Mouse (Mus musculus) C2C12 (cell line): ENCODE data around the gene Rarres1. TPM values are rescaled to one million over a fixed set of nuclear protein-coding genes. Genes with fewer than 3 reads are reported as not detected.

ENCODE experiments used
- H3K27me3 ChIP-seq: one replicate; pipeline ENCODE4 v1.6.1; 2011; ENCODE audit not compliant: control insufficient read depth, insufficient read depth, insufficient read length
- H3K36me3 ChIP-seq: one replicate; pipeline ENCODE4 v1.6.1; 2011; ENCODE audit not compliant: control insufficient read depth, insufficient read depth
- H3K4me3 ChIP-seq: one replicate; pipeline ENCODE4 v1.5.1; 2011; ENCODE audit warnings: mild to moderate bottlenecking, control low read depth; ENCODE audit not compliant: poor library complexity, insufficient read depth, severe bottlenecking
- H3K79me2 ChIP-seq: one replicate; pipeline ENCODE4 v1.6.1; 2011; ENCODE audit not compliant: control insufficient read depth, insufficient read depth
- H3K79me3 ChIP-seq: one replicate; pipeline ENCODE4 v1.6.1; 2011; ENCODE audit warnings: low read depth, control low read depth
- H3ac ChIP-seq: one replicate; pipeline ENCODE3; 2011; ENCODE audit warnings: low read depth; ENCODE audit not compliant: control insufficient read depth, insufficient read length
- CEBPB ChIP-seq: IDR thresholded peaks from one replicate; pipeline ENCODE4 v1.6.1; 2011; ENCODE audit warnings: low read depth, mild to moderate bottlenecking, control low read depth, moderate library complexity
- CTCF ChIP-seq: IDR thresholded peaks from one replicate; pipeline ENCODE4 v1.5.1; 2011; ENCODE audit not compliant: control insufficient read depth, insufficient read depth, insufficient read length
- FOSL1 ChIP-seq: IDR thresholded peaks from one replicate; pipeline ENCODE4 v1.8.0; 2011; ENCODE audit warnings: mild to moderate bottlenecking, low read length; ENCODE audit not compliant: poor library complexity, insufficient read depth, severe bottlenecking
- MAX ChIP-seq: IDR thresholded peaks from one replicate; pipeline ENCODE4 v1.6.1; 2011; ENCODE audit warnings: mild to moderate bottlenecking, control low read depth
- MYOD1 ChIP-seq: IDR thresholded peaks from one replicate; pipeline ENCODE4 v1.6.1; 2011; ENCODE audit warnings: low read depth; ENCODE audit not compliant: control insufficient read depth, insufficient read length
- MYOG ChIP-seq: IDR thresholded peaks from one replicate; pipeline ENCODE4 v1.6.1; 2011; ENCODE audit not compliant: control insufficient read depth, insufficient read length; ENCODE audit errors: extremely low read depth
- USF1 ChIP-seq: IDR thresholded peaks from one replicate; pipeline ENCODE4 v1.6.1; 2011; ENCODE audit warnings: low read depth, mild to moderate bottlenecking, control low read depth, moderate library complexity
- polyA plus RNA-seq: library from polyadenylated mRNA; unstranded; fragments of >200 nt; fragmentation: generic; extraction: Trizol; gene quantifications from one replicate; pipeline ENCODE4 v1.2.1, GENCODE M21; 2012; ENCODE audit warnings: missing spikeins

The Rarres1 gene
- polyA plus RNA-seq, 1 experiment: not detected

GRCm38 (mm10) chr3:67490156-67490555 lies 25.2 kb downstream of the Rarres1 start:
- TF ChIP-seq MYOD1 (peak; percentile 44), CEBPB (no peak), MYOG (no peak), CTCF (no peak), USF1 (no peak), FOSL1 (peak; percentile 10)
- H3K4me3 ChIP-seq: no peak overlapping the region
- H3K36me3 ChIP-seq: no peaks in the 10 kb centered on the region
- H3K79me3 ChIP-seq: no peaks in the 10 kb centered on the region
- no peak overlapping the region for H3ac ChIP-seq
- H3K79me2 ChIP-seq: no peaks in the 10 kb centered on the region
- no peaks in the 10 kb centered on the region for H3K27me3 ChIP-seq

DNA sequence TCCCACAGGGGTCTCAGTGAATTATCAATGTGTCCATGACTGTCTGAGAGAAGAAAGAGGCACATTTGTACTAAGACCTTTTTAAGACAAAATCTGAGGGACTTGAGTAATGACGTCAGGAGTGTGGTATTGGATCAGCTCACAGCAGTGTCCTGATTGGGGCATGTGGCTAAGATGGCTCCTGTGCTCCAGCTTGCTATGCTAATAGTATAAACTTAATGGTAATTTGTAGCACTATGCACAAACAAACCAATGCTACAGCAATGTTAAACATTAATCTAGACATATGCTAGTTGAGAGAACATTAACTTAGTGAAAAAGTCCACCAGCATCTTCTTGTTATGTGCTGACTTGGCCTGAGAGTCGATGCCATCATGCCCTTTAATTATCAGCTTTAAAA lies 30.1 kb downstream of the Rarres1 start:
- no peaks in the 10 kb centered on the region for H3K79me3 ChIP-seq
- no peak overlapping the region for H3K4me3 ChIP-seq
- H3K79me2 ChIP-seq: no peaks in the 10 kb centered on the region
- H3K36me3 ChIP-seq: no peaks in the 10 kb centered on the region
- H3K27me3 ChIP-seq: no peaks in the 10 kb centered on the region
- no peak overlapping the region for H3ac ChIP-seq
- TF ChIP-seq MYOG (no peak), CTCF (no peak), FOSL1 (no peak), USF1 (no peak), MYOD1 (no peak), CEBPB (no peak)

DNA sequence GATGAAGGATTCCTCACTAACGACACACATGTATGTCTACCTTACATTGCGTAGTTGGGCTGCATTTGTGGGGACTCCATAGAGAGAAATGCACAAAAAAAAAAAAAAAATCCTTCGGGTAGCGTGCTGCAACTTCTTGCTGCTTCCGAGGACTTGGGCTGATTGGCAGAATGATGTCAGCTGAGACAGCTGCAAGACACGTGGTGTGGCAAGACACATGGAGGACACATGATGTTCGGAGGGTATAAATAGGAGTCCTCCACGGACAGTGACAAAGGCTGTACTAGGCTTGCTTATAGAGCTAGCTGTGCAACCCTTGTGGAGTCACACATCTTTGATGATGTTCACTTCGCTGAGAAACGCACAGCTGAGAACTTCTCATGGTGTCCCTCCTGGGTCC lies 32.9 kb downstream of the Rarres1 start:
- Histone ChIP-seq H3ac (no peak overlapping the region), H3K36me3 (peaks cover 15% of the 10 kb centered on the region), H3K27me3 (no peaks in the 10 kb centered on the region), H3K79me3 (no peaks in the 10 kb centered on the region), H3K79me2 (no peaks in the 10 kb centered on the region), H3K4me3 (no peak overlapping the region)
- TF ChIP-seq FOSL1 (no peak), MYOD1 (no peak), MYOG (no peak), CTCF (no peak), MAX (no peak), CEBPB (no peak), USF1 (no peak)

- TF ChIP-seq USF1 (no peak), CTCF (no peak), CEBPB (no peak), MYOD1 (no peak), MAX (no peak), FOSL1 (no peak), MYOG (no peak)
- Histone ChIP-seq H3K36me3 (peaks cover 39% of the 10 kb centered on the region), H3K79me2 (no peaks in the 10 kb centered on the region), H3K79me3 (no peaks in the 10 kb centered on the region), H3K27me3 (no peaks in the 10 kb centered on the region), H3ac (no peak overlapping the region), H3K4me3 (no peak overlapping the region)
Observed at GRCm38 (mm10) chr3:67479806-67480205, 35.5 kb downstream of the Rarres1 start.

DNA sequence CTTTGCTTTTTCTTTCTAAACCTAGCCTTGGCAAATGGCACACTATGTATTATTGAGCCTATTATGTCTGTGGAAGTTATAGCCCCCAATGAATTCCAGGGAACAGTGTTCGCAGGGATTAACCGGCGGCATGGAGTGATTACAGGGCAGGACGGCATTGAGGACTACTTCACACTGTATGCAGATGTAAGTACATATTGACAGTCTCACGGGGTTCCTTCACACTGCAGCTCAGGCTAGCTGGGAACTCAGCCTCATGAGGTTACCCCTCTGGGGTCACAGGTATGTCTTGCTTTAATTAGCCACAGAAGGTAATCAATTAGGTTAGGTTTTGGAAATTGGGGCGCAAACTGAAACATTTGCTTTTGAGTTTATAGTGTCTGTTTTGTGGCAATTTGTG lies 41.9 kb downstream of the Rarres1 start:
- Histone ChIP-seq H3K79me2 (no peaks in the 10 kb centered on the region), H3ac (no peak overlapping the region), H3K36me3 (peaks cover 79% of the 10 kb centered on the region), H3K79me3 (peaks cover 1% of the 10 kb centered on the region), H3K27me3 (no peaks in the 10 kb centered on the region), H3K4me3 (no peak overlapping the region)
- no peak for TF ChIP-seq MYOG
- no peak for TF ChIP-seq CTCF
- no peak for TF ChIP-seq MAX
- TF ChIP-seq CEBPB: no peak
- TF ChIP-seq FOSL1: no peak
- TF ChIP-seq MYOD1: no peak
- no peak for TF ChIP-seq USF1

DNA sequence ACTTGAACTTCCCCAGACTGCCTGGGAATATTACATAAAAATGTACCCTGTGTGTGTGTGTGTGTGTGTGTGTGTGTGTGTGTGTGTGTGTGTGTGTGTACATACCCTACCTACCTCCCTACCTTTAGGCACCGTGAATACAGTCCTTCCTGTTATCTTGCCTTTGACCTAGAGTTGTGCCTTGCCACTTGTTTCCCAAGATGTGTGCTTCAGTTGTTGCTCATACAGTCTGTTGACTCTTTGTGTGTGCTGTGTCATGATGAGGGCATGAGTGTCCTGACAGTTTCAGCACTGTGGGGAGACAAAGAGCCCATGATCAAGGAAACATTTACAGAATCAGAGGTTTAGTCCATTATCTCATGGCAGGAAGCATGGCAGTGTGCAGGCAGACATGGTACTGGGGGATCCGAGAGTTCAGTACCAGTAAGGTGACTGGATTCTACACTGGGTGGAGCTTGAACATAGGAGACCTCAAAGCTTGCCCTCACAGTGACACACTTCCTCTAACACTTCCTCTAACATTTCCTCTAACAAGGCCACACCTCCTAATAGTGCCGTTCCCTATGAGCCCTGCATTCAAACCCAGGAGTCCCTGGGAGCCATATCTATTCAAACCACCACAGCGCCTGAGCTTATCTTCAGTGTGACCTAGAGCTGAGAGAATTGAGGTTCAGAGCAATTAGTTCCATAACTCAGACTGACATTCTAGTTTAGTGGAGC lies 43.8 kb downstream of the Rarres1 start:
- no peak overlapping the region for H3ac ChIP-seq
- peaks cover 1% of the 10 kb centered on the region for H3K79me3 ChIP-seq
- H3K4me3 ChIP-seq: no peak overlapping the region
- H3K79me2 ChIP-seq: no peaks in the 10 kb centered on the region
- H3K36me3 ChIP-seq: peaks cover 77% of the 10 kb centered on the region
- no peaks in the 10 kb centered on the region for H3K27me3 ChIP-seq
- TF ChIP-seq CEBPB: no peak
- no peak for TF ChIP-seq CTCF
- no peak for TF ChIP-seq MYOD1
- no peak for TF ChIP-seq FOSL1
- TF ChIP-seq USF1: no peak
- TF ChIP-seq MAX: no peak
- TF ChIP-seq MYOG: no peak
